Mouse (Mus musculus) forebrain, embryonic 12.5 days (tissue): Measurements from ENCODE around the gene Mrpl49. TPM values are rescaled to one million over a fixed set of nuclear protein-coding genes. Genes with fewer than 3 reads are reported as not detected.

Source experiments
- ATAC-seq: fragments of 200-750 bp; cut with Nextera tagmentation; 2 replicates; pipeline ENCODE4 v1.8.0; 2017; ENCODE audit warnings: moderate TSS enrichment; ENCODE audit not compliant: low FRiP score
- H3K27ac ChIP-seq: fragments of 300-500 bp; sonication (generic); 2 replicates; pipeline ENCODE4 v1.5.1; 2016; ENCODE audit warnings: mild to moderate bottlenecking
- H3K27me3 ChIP-seq: fragments of 300-500 bp; sonication (generic); 2 replicates; pipeline ENCODE4 v1.6.1; 2016; ENCODE audit warnings: mild to moderate bottlenecking
- H3K36me3 ChIP-seq: fragments of 300-500 bp; sonication (generic); replicated peaks from 2 replicates; pipeline ENCODE4 v1.6.1; 2016; ENCODE audit warnings: mild to moderate bottlenecking
- H3K4me1 ChIP-seq: fragments of 300-500 bp; sonication (generic); 2 replicates; pipeline ENCODE4 v1.6.1; 2016
- H3K4me2 ChIP-seq: fragments of 300-500 bp; sonication (generic); 2 replicates; pipeline ENCODE4 v1.6.1; 2016; ENCODE audit warnings: mild to moderate bottlenecking, moderate library complexity
- H3K4me3 ChIP-seq: fragments of 300-500 bp; sonication (generic); replicated peaks from 2 replicates; pipeline ENCODE4 v1.5.1; 2016; ENCODE audit warnings: mild to moderate bottlenecking
- H3K9ac ChIP-seq: fragments of 300-500 bp; sonication (generic); 2 replicates; pipeline ENCODE4 v1.6.1; 2016; ENCODE audit warnings: mild to moderate bottlenecking
- H3K9me3 ChIP-seq: fragments of 300-500 bp; sonication (generic); 2 replicates; pipeline ENCODE4 v1.6.1; 2016
- WGBS: fragments of 180-500 bp; shearing (Covaris S2); methylation state at CpG from one replicate; pipeline ENCODE4 v1.1.7; 2016; 5-methylcytosine and 5-hydroxymethylcytosine counted together
- polyA plus RNA-seq: library from polyadenylated mRNA; unstranded; fragments of >200 nt; fragmentation: Nextera tagmentation; extraction: Ambion mirVana; gene quantifications from 2 replicates; pipeline ENCODE4 v1.2.1, GENCODE M21; 2016

Gene Mrpl49
- polyA plus RNA-seq, 1 experiment from 2014 or later, result 74.7 TPM

DNA sequence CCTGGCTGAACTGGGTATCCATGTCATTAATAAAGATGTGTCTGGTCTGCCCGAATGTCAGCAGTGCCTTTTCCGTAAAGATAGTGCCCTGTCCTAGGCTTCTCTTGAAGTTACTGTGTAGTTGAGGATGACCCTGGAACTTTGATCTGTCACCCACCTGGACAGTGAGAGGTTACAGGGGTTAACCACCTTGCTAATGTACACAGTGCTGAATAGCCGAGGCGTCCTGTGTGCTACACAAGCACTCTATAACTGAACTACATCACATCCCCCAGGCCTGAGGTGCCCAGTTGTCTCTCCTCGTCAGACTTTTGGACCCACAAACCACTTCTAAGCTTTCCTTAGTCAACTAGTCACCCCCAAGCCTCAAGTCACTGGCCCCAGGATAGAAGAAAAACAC lies 4.8 kb upstream of the Mrpl49 start:
- Histone ChIP-seq H3K9ac (peak overlapping the region; percentile 98), H3K4me2 (peak overlapping the region; percentile 100), H3K9me3 (no peaks in the 10 kb centered on the region), H3K36me3 (peaks cover 22% of the 10 kb centered on the region), H3K27ac (peak overlapping the region; percentile 97; the same call in 1 of the 2 replicates), H3K27me3 (no peaks in the 10 kb centered on the region), H3K4me1 (peaks cover 44% of the 10 kb centered on the region), H3K4me3 (peak overlapping the region; percentile 89)
- WGBS, result 80% methylated on average over 5 of the region's 5 CpGs
- no peak for ATAC-seq

DNA sequence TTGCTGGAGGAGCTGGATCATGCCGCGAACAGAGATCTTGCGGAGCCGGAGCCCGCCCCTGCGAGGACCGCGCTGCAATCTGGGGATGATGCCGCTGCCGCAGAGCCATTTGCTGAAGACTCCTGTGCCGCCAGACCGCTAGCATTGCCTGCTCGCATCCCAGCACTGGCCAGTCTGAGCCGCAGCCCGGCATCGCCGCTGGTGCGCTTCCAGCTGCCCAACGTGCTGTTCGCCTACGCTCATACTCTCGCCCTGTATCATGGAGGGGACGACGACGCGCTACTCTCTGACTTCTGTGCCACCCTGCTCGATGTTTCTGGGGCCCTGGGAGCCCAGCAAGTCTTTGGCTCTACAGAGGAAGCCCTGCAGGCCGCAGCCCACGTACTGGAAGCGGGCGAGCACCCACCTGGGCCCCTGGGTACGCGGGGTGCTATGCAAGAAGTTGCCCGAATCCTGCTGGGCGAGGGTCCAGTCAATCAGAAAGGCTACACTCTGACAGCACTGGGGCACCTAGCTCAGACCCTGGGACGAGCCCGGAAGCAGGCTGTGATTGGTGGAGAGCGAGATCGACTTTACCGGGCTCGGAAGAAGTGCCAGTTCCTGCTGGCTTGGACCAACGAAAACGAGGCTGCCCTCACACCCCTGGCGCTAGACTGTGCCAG lies 4.2 kb upstream of the Mrpl49 start:
- ATAC-seq, result no peak
- Histone ChIP-seq H3K4me1 (peaks cover 41% of the 10 kb centered on the region), H3K27me3 (no peaks in the 10 kb centered on the region), H3K36me3 (peaks cover 22% of the 10 kb centered on the region), H3K27ac (peak overlapping the region; percentile 97), H3K4me3 (peak overlapping the region; percentile 89), H3K9me3 (no peaks in the 10 kb centered on the region), H3K4me2 (peak overlapping the region; percentile 100), H3K9ac (peak overlapping the region; percentile 98)
- WGBS, result 2% methylated on average over 44 of the region's 44 CpGs

DNA sequence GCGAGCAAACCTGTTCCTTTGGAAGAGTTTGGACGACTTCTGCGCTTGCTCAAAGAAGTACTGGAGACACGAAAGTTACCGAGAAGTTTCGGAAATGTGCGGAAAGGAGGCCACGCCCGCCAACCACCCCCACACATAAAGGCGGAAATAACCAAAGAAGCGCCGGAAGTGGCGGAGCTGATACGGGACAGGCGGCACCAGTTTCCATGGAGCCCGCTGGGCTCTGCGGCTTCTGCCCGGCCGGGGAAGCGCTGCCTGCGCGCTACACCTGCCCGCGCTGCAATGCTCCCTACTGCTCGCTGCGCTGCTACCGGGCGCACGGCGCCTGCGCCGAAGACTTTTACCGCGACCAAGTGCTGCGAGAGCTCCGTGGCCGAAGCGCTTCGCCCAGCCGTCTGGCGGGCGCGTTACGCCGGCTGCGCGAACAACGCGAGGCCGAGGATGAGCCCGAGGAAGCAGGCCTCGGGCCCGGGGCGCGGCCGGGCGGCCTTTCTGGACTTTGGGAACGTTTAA lies 3.5 kb upstream of the Mrpl49 start, which contains the start of gene Znhit2:
TSS of gene Znhit2 (plus strand) at position 172 of the 513 bp plus-strand sequence.
- Histone ChIP-seq H3K36me3 (peaks cover 22% of the 10 kb centered on the region), H3K27ac (peak within 1 kb of the TSS; percentile 97), H3K4me3 (peak within 1 kb of the TSS; percentile 89), H3K9ac (peak within 1 kb of the TSS; percentile 98), H3K4me1 (peaks cover 41% of the 10 kb centered on the region), H3K27me3 (no peaks in the 10 kb centered on the region), H3K9me3 (no peaks in the 10 kb centered on the region), H3K4me2 (peak within 1 kb of the TSS; percentile 100)
- under 1% methylated on average over 58 of the region's 58 CpGs for WGBS
- ATAC-seq, result peak; percentile 51

DNA sequence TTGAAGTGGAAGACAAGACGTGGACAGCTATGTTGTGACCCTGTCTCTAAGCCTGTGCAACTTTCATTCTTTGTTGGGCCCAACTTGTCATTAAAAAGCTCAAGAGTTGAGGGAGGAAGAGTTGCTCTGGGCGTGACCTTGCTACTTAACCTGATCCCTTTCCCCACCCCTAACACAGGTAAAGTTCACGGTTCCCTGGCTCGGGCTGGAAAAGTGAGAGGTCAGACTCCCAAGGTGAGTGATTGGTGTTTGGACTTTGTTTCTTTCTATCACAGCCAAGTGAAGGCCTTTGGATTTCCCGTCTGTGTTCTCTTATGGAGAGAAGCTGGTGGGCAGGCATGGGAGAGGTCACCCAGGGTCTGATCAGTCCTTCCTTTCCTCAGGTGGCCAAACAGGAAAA lies 1.4 kb upstream of the Mrpl49 start:
- Histone ChIP-seq H3K9me3 (no peaks in the 10 kb centered on the region), H3K27ac (no peak overlapping the region), H3K4me2 (peak overlapping the region; percentile 84), H3K36me3 (peaks cover 41% of the 10 kb centered on the region), H3K27me3 (no peaks in the 10 kb centered on the region), H3K4me3 (peak overlapping the region; percentile 86), H3K4me1 (peaks cover 41% of the 10 kb centered on the region), H3K9ac (peak overlapping the region; percentile 93; the same call in 1 of the 2 replicates)
- no peak for ATAC-seq
- 88% methylated on average over 5 of the region's 5 CpGs for WGBS

DNA sequence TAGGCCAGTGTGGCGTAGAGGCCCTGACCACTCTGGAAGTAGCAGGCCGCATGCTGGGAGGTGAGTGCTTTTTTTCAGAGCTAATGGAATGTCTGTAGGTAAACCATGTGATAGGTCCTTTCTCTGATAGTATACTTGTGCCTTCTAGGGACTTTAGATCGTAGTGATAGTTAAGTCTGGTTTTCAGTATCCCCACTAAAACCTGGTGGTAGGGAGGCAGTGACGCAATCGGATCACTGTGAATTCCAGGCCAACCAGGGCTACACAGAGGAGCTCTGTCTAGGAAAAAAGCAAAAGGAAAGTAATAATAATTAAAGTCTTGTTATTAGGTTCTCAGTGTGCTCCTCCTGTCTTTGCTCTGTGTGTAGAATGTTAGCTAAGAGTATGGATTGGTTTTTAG lies 928 bp upstream of the Mrpl49 start:
- Histone ChIP-seq H3K9me3 (no peaks in the 10 kb centered on the region), H3K27me3 (no peaks in the 10 kb centered on the region), H3K27ac (no peak overlapping the region; the same call in 1 of the 2 replicates), H3K4me1 (peaks cover 39% of the 10 kb centered on the region), H3K4me2 (peak overlapping the region; percentile 84), H3K9ac (peak overlapping the region; percentile 93), H3K36me3 (peaks cover 46% of the 10 kb centered on the region), H3K4me3 (peak overlapping the region; percentile 86)
- 43% methylated on average over 5 of the region's 5 CpGs for WGBS
- ATAC-seq, result no peak; the same call in 1 of the 2 replicates

DNA sequence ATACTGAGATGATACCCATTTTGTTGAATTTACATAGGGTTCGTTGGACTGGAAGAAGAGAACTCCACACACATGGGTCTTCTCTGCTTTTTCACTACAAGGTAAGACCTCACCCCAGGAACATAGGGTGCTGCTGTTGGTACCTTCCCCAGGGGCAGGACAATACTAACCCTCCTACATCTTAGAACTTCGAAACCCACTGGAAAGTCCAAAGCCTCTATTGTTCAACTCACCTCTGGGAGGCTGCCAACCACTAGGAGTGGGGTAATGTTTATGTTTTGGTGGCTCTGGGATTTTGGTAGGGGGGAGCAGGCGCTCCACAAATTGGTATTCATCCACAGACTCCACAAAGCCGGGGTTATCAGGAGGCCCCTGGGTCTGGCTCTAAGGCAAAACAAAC lies 889 bp downstream of the Mrpl49 start:
- Histone ChIP-seq H3K27me3 (no peaks in the 10 kb centered on the region), H3K9me3 (no peaks in the 10 kb centered on the region), H3K36me3 (peaks cover 58% of the 10 kb centered on the region), H3K4me3 (peak overlapping the region; percentile 86), H3K9ac (peak overlapping the region; percentile 81), H3K4me1 (peaks cover 26% of the 10 kb centered on the region), H3K4me2 (peak overlapping the region; percentile 84), H3K27ac (no peak overlapping the region)
- 56% methylated on average over 4 of the region's 4 CpGs for WGBS
- ATAC-seq, result no peak

DNA sequence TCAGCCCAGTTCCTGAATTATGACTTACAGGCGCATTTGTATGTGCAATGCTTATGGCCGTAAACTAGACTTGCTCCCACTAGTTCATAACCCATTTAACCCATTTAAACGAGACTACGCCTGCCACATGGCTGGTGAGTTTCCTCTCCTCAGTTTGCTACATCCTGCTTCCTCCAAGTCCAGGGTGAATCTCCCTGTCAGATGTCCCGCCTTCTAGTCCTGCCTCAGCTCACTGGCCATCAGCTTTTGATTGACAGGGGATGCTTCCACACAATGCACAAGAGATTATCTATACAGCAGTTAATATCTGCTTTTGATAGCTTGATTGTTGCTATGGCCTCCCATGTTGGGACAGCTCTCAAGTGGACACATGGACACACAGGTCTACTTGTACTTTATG lies 3.3 kb downstream of the Mrpl49 start:
- H3K36me3 ChIP-seq, result peaks cover 73% of the 10 kb centered on the region
- no peak for ATAC-seq
- WGBS, result 90% methylated on average over 5 of the region's 5 CpGs

DNA sequence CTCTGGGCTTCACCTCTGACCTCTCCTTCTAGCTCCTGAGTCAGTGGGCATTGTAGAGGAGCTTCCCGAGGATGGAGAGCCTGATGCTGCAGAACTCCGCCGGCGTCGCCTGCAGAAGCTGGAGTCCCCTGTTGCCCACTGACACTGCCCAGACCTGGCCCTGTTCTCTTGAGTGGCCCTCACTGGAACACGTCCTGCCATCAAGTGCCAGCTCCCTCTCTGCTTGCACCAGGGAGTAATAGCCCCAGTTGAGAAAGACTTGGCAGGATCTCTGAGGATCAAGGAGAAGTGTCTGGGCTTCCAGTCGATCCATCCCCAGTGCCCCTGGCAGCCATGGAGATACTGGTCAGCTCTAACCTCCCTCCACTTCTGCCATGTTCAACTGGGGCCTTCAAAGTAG lies 5.1 kb downstream of the Mrpl49 start:
- 87% methylated on average over 7 of the region's 7 CpGs for WGBS
- Histone ChIP-seq H3K27ac (no peak overlapping the region), H3K4me3 (no peak overlapping the region), H3K36me3 (peaks cover 79% of the 10 kb centered on the region), H3K4me2 (no peak overlapping the region), H3K9ac (no peak overlapping the region), H3K27me3 (no peaks in the 10 kb centered on the region), H3K9me3 (no peaks in the 10 kb centered on the region), H3K4me1 (peaks cover 25% of the 10 kb centered on the region)
- no peak for ATAC-seq

More for the DNA sequence above, 3.3 kb downstream of the Mrpl49 start:
- H3K27ac ChIP-seq, result no peak overlapping the region
- no peaks in the 10 kb centered on the region for H3K27me3 ChIP-seq
- H3K4me2 ChIP-seq, result no peak overlapping the region
- no peak overlapping the region for H3K4me3 ChIP-seq
- H3K9ac ChIP-seq, result no peak overlapping the region
- no peaks in the 10 kb centered on the region for H3K9me3 ChIP-seq
- H3K4me1 ChIP-seq, result peaks cover 20% of the 10 kb centered on the region

DNA sequence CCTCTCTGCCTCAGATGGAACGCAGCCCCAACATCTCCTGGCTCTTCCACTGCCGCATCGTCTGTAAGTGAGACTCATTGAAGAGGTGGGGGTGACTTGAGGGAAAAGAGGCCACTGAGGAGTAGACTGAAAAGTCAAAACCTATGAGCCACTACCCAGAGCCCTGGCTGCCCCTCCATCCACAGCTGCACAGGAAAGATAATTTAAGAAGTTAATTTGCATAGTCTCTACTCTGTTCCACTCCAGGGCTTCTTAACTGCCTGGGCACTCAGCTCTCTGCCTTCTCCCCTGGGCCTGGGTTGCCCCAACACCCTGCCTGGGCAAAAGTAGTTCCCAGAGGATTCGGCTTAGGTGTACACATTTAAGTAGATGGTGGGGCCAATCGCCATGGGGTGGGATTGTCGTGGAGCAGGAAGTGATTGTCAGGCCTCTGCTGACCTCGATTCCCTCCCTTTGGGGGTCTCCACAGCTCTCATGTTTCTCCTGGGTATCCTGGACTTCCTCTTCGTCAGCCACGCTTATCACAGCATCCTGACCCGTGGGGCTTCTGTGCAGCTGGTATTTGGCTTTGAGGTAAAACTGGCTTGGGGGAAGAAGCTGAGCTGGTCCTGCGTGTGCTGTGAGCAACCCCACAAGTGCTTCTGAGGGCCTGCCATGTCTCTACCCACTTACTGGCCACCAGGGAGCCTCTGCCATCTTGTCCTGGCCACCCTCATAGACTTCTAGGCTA lies 8.7 kb downstream of the Mrpl49 start:
- H3K27ac ChIP-seq, result no peak overlapping the region
- no peak overlapping the region for H3K9ac ChIP-seq
- H3K36me3 ChIP-seq, result peaks cover 58% of the 10 kb centered on the region
- ATAC-seq, result no peak
- 0 out of 2 replicates have a peak overlapping the region, but pooled peaks have one; percentile 10 for H3K4me3 ChIP-seq
- H3K4me2 ChIP-seq, result no peak overlapping the region
- H3K27me3 ChIP-seq, result no peaks in the 10 kb centered on the region
- peaks cover 26% of the 10 kb centered on the region for H3K4me1 ChIP-seq
- WGBS, result 88% methylated on average over 11 of the region's 11 CpGs
- H3K9me3 ChIP-seq, result no peaks in the 10 kb centered on the region

DNA sequence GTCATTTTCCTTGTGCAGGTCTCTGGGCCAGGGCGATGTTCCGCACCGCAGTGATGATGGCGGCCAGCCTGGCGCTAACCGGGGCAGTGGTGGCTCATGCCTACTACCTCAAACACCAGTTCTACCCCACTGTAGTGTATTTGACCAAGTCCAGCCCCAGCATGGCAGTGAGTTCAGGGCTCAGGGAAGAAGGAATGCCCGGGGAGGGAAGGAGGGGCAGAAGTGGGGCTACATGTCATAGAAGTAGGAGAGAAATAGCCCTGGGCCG lies 9.8 kb downstream of the Mrpl49 start:
- 92% methylated on average over 8 of the region's 8 CpGs for WGBS
- Histone ChIP-seq H3K4me1 (peaks cover 26% of the 10 kb centered on the region), H3K36me3 (peaks cover 48% of the 10 kb centered on the region), H3K4me2 (peak overlapping the region; percentile 100), H3K27me3 (no peaks in the 10 kb centered on the region), H3K4me3 (peak overlapping the region; percentile 95), H3K9ac (peak overlapping the region; percentile 90), H3K27ac (no peak overlapping the region), H3K9me3 (no peaks in the 10 kb centered on the region)
- no peak for ATAC-seq

DNA sequence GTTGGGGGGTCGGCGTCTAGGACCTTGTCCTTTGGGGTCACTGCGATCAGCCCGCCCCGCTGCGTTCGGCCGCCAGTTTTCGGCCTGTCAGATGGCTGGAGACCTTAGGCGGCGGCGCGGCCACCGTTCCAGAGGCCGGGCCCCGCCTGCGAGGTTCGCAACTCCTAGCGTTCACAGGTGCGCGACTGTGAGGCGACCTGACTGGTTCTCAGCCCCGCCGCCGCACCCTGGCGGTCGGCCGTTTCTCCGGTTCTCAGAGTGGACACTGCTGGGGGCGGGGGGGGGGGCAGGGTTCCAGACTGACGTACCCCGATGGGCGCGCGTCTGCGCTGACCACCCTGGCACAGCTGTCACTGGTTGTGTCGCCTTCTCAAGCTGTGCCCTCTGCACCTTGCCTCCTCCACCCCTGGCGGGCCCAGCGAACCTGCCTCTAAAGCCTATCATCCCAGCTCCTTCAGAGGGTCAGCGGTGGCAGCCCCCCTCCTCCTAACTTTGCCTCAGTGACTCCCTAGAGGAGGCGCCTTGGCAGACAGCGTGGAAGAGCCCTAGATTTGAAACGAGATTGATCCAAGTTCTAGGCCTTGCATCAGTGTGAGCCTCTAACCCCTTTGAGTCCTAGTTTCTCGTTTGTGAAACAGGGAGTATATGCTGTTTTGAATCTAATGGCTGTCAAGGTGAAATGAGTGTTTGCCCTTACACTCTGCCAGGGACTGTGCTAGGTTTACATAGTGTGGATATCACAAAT lies 10.3 kb downstream of the Mrpl49 start:
- peak overlapping the region; percentile 90 for H3K9ac ChIP-seq
- 2% methylated on average over 44 of the region's 44 CpGs for WGBS
- peak overlapping the region; percentile 95 for H3K4me3 ChIP-seq
- H3K27me3 ChIP-seq, result no peaks in the 10 kb centered on the region
- peak overlapping the region; percentile 100 for H3K4me2 ChIP-seq
- peak overlapping the region; percentile 99 for H3K27ac ChIP-seq
- H3K9me3 ChIP-seq, result no peaks in the 10 kb centered on the region
- peaks cover 43% of the 10 kb centered on the region for H3K36me3 ChIP-seq
- peaks cover 26% of the 10 kb centered on the region for H3K4me1 ChIP-seq
- ATAC-seq, result peak; percentile 18
